Comparison of ENCODE assay signal across 8 mouse cellular contexts in the genomic region with DNA sequence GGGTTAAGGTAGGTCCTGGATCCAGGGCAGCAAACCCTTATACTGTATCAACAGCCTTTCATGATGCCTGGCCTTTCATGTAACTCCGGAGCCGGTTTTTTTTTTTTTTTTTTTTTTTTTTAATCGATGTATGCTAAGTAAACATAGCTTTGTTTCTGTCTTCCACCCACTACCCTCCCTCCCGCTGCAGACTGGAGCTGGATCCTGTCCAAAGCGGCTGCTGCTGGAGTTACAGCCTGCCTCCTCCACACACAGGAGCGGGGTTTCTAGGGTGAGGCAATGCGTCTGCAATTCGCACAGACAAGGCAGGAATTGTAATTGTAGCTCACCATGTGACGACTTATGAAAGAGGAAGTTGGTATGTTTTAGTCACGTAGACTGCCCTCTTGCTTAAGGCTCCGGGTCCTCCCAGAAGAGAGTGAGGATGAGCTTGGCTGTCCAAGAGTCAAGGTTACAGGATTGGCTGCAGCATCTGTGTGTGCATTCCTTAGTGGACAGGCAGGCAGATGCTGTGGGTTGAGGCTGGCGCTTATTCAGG. TPM values are rescaled to one million over a fixed set of nuclear protein-coding genes. Genes with fewer than 3 reads are reported as not detected.
DNase-seq lines count a peak whose midpoint lies in the region; ATAC-seq and TF ChIP-seq lines count a peak whose summit lies in the region.

No protein-coding gene starts in this region.

- no peak for TF ChIP-seq CTCF in C2C12 (IDR thresholded peaks at IDR 0.05; ENCODE audit: control insufficient read depth, insufficient read depth, insufficient read length)
- TF ChIP-seq CTCF in bone marrow, adult 2 months (IDR thresholded peaks at IDR 0.05; ENCODE audit: control insufficient read depth, insufficient read depth, low read length): no peak
- no peak for TF ChIP-seq CTCF in testis, adult 2 months (IDR thresholded peaks at IDR 0.05; ENCODE audit: control insufficient read depth, insufficient read depth, insufficient replicate concordance, low read depth, low read length)

- peak overlapping the region; percentile 10 for H3ac ChIP-seq in C2C12 (ENCODE audit: control insufficient read depth, insufficient read length, low read depth)

- H3K27ac ChIP-seq in bone marrow, adult 2 months (ENCODE audit: control insufficient read depth, insufficient read depth, low read depth, low read length, poor library complexity): peak overlapping the region; percentile 99
- H3K27ac ChIP-seq in forebrain, embryonic 11.5 days (ENCODE audit: low read depth, low read length): peak overlapping the region; percentile 80
- peak overlapping the region; percentile 100 for H3K27ac ChIP-seq in heart, embryonic 15.5 days
- peak overlapping the region; percentile 96 for H3K27ac ChIP-seq in liver, embryonic 16.5 days (ENCODE audit: low read length)
- H3K27ac ChIP-seq in neural tube, embryonic 12.5 days: peak overlapping the region; percentile 97
- H3K27ac ChIP-seq in testis, adult 2 months (ENCODE audit: control insufficient read depth, insufficient read depth, low read depth, low read length): peak overlapping the region; percentile 63; the same call in 1 of the 2 replicates

- peak overlapping the region; percentile 57; the same call in 1 of the 2 replicates for H3K4me2 ChIP-seq in forebrain, embryonic 11.5 days (ENCODE audit: low read depth, low read length, severe bottlenecking)
- H3K4me2 ChIP-seq in heart, embryonic 15.5 days: peak overlapping the region; percentile 88
- H3K4me2 ChIP-seq in liver, embryonic 16.5 days (ENCODE audit: low read depth, low read length): peak overlapping the region; percentile 86
- H3K4me2 ChIP-seq in neural tube, embryonic 12.5 days (replicated peaks): peak overlapping the region; percentile 81

- peaks cover 24% of the 10 kb centered on the region for H3K79me2 ChIP-seq in C2C12 (ENCODE audit: control insufficient read depth, insufficient read depth)

- H3K27me3 ChIP-seq in C2C12 (ENCODE audit: control insufficient read depth, insufficient read depth, insufficient read length): no peaks in the 10 kb centered on the region
- H3K27me3 ChIP-seq in forebrain, embryonic 11.5 days (ENCODE audit: control insufficient read depth, insufficient read depth, low read length): no peaks in the 10 kb centered on the region
- no peaks in the 10 kb centered on the region for H3K27me3 ChIP-seq in heart, embryonic 15.5 days
- no peaks in the 10 kb centered on the region for H3K27me3 ChIP-seq in liver, embryonic 16.5 days (ENCODE audit: control insufficient read depth, insufficient read depth, low read depth, low read length)
- no peaks in the 10 kb centered on the region for H3K27me3 ChIP-seq in neural tube, embryonic 12.5 days (replicated peaks)
- H3K27me3 ChIP-seq in testis, adult 2 months (ENCODE audit: control insufficient read depth, insufficient read depth, low read length): no peaks in the 10 kb centered on the region

- under 1% methylated on average over 12 of the region's 12 CpGs for WGBS in bone marrow, adult 2 months
- 20% methylated on average over 12 of the region's 12 CpGs for WGBS in forebrain, embryonic 11.5 days
- WGBS in heart, embryonic 15.5 days: under 1% methylated on average over 12 of the region's 12 CpGs
- 5% methylated on average over 12 of the region's 12 CpGs for WGBS in liver, embryonic 16.5 days (ENCODE audit: insufficient replicate concordance)
- WGBS in neural tube, embryonic 12.5 days: 17% methylated on average over 12 of the region's 12 CpGs

- no peak for ATAC-seq in forebrain, embryonic 11.5 days (replicated peaks; ENCODE audit: low FRiP score)
- ATAC-seq in heart, embryonic 15.5 days (replicated peaks; ENCODE audit: insufficient number of reproducible peaks, insufficient read depth, low FRiP score, low read depth): peak; percentile 25
- no peak for ATAC-seq in liver, embryonic 16.5 days (ENCODE audit: low read depth)
- peak; percentile 18; the same call in 1 of the 2 replicates for ATAC-seq in neural tube, embryonic 12.5 days (ENCODE audit: low FRiP score, low read depth)

- H3K36me3 ChIP-seq in C2C12 (ENCODE audit: control insufficient read depth, insufficient read depth): peaks cover 8% of the 10 kb centered on the region
- no peaks in the 10 kb centered on the region; the same call in 1 of the 2 replicates for H3K36me3 ChIP-seq in forebrain, embryonic 11.5 days (ENCODE audit: control insufficient read depth, insufficient read depth, low read length)
- 0 out of 2 replicates have a peak, but pooled peaks cover 6% of the 10 kb centered on the region for H3K36me3 ChIP-seq in heart, embryonic 15.5 days
- H3K36me3 ChIP-seq in liver, embryonic 16.5 days (ENCODE audit: control insufficient read depth, insufficient read depth): peaks cover 3% of the 10 kb centered on the region; the same call in 1 of the 2 replicates
- peaks cover 3% of the 10 kb centered on the region; the same call in 1 of the 2 replicates for H3K36me3 ChIP-seq in neural tube, embryonic 12.5 days
- H3K36me3 ChIP-seq in testis, adult 2 months (ENCODE audit: control insufficient read depth, insufficient read depth, low read length): no peaks in the 10 kb centered on the region

- no peaks in the 10 kb centered on the region for H3K9me3 ChIP-seq in forebrain, embryonic 11.5 days (ENCODE audit: control insufficient read depth, low read length)
- no peaks in the 10 kb centered on the region for H3K9me3 ChIP-seq in heart, embryonic 15.5 days (replicated peaks)
- no peaks in the 10 kb centered on the region for H3K9me3 ChIP-seq in liver, embryonic 16.5 days (replicated peaks; ENCODE audit: control insufficient read depth, low read length)
- no peaks in the 10 kb centered on the region for H3K9me3 ChIP-seq in neural tube, embryonic 12.5 days

- H3K79me3 ChIP-seq in C2C12 (ENCODE audit: low read depth): peaks cover 17% of the 10 kb centered on the region

- peaks cover 8% of the 10 kb centered on the region; the same call in 1 of the 2 replicates for H3K4me1 ChIP-seq in bone marrow, adult 2 months (ENCODE audit: control insufficient read depth, insufficient read depth, low read length)
- peaks cover 26% of the 10 kb centered on the region for H3K4me1 ChIP-seq in forebrain, embryonic 11.5 days (replicated peaks; ENCODE audit: control insufficient read depth, insufficient read depth, low read length)
- peaks cover 46% of the 10 kb centered on the region for H3K4me1 ChIP-seq in heart, embryonic 15.5 days (replicated peaks)
- H3K4me1 ChIP-seq in liver, embryonic 16.5 days (ENCODE audit: control insufficient read depth, low read depth, low read length): peaks cover 53% of the 10 kb centered on the region
- peaks cover 35% of the 10 kb centered on the region for H3K4me1 ChIP-seq in neural tube, embryonic 12.5 days
- peaks cover 33% of the 10 kb centered on the region for H3K4me1 ChIP-seq in testis, adult 2 months (ENCODE audit: control insufficient read depth, insufficient read depth, low read length)

- TF ChIP-seq POLR2A in bone marrow, adult 2 months (IDR thresholded peaks at IDR 0.05; ENCODE audit: borderline replicate concordance, control insufficient read depth, low read depth, low read length): peak; percentile 74; the same call in 1 of the 2 replicates
- TF ChIP-seq POLR2A in testis, adult 2 months (IDR thresholded peaks at IDR 0.05; ENCODE audit: control insufficient read depth, low read depth, low read length): no peak

- H3K9ac ChIP-seq in forebrain, embryonic 11.5 days (ENCODE audit: low read length): peak overlapping the region; percentile 35
- H3K9ac ChIP-seq in heart, embryonic 15.5 days: peak overlapping the region; percentile 78
- peak overlapping the region; percentile 76 for H3K9ac ChIP-seq in liver, embryonic 16.5 days (ENCODE audit: low read depth, low read length)
- H3K9ac ChIP-seq in neural tube, embryonic 12.5 days: peak overlapping the region; percentile 93

- no peak overlapping the region for H3K4me3 ChIP-seq in C2C12 (ENCODE audit: insufficient read depth, poor library complexity, severe bottlenecking)
- H3K4me3 ChIP-seq in bone marrow, adult 2 months (replicated peaks; ENCODE audit: control insufficient read depth, low read depth, low read length): peak overlapping the region; percentile 57
- H3K4me3 ChIP-seq in forebrain, embryonic 11.5 days (ENCODE audit: low read depth, low read length): no peak overlapping the region
- H3K4me3 ChIP-seq in heart, embryonic 15.5 days: peak overlapping the region; percentile 92
- H3K4me3 ChIP-seq in liver, embryonic 16.5 days (ENCODE audit: low read depth, low read length): peak overlapping the region; percentile 94
- H3K4me3 ChIP-seq in neural tube, embryonic 12.5 days: no peak overlapping the region
- no peak overlapping the region for H3K4me3 ChIP-seq in testis, adult 2 months (ENCODE audit: control insufficient read depth, low read depth, low read length)

- peak; percentile 81 for DNase-seq in forebrain, embryonic 11.5 days (ENCODE audit: low spot score)
- peak; percentile 90 to 94 for DNase-seq in kidney, postnatal 25 days

TF ChIP-seq in C2C12, 6 proteins besides CTCF, POLR2A, EP300 and RAD21:
- TF ChIP-seq USF1 (IDR thresholded peaks at IDR 0.05; ENCODE audit: low read depth) (peak; percentile 91), MYOD1 (IDR thresholded peaks at IDR 0.05; ENCODE audit: control insufficient read depth, insufficient read length, low read depth) (peak; percentile 44), CEBPB (IDR thresholded peaks at IDR 0.05; ENCODE audit: low read depth) (peak; percentile 91), MYOG (IDR thresholded peaks at IDR 0.05; ENCODE audit: control insufficient read depth, extremely low read depth, insufficient read length) (no peak), FOSL1 (IDR thresholded peaks at IDR 0.05; ENCODE audit: insufficient read depth, low read length, poor library complexity, severe bottlenecking) (no peak), MAX (IDR thresholded peaks at IDR 0.05) (peak; percentile 44)

RNA-seq across cellular contexts. Expression of a gene that starts 2.4 kb away (rescaled TPM):
- polyA plus RNA-seq in C2C12 (2012; fragmentation: generic; extraction: Trizol): 20.9 TPM
- 21.3 and 35.8 TPM in 2 replicates for polyA plus RNA-seq in bone marrow, adult 2 months (2011; ENCODE audit: insufficient read depth, insufficient read length, low replicate concordance, missing spikeins)
- polyA plus RNA-seq in forebrain, embryonic 11.5 days (2014; fragmentation: Nextera tagmentation; extraction: Ambion mirVana): 4.5 and 4.6 TPM in 2 replicates
- 10.3 and 10.4 TPM in 2 replicates for polyA plus RNA-seq in heart, embryonic 15.5 days (2015; fragmentation: Nextera tagmentation; extraction: Ambion mirVana)
- 3.3 TPM in 2 replicates for polyA plus RNA-seq in liver, embryonic 16.5 days (2015; fragmentation: Nextera tagmentation; extraction: Ambion mirVana)
- 8.5 and 9.5 TPM in 2 replicates for polyA plus RNA-seq in neural tube, embryonic 12.5 days (2016; fragmentation: Nextera tagmentation; extraction: Ambion mirVana)
- 3.3 and 3.8 TPM in 2 replicates for polyA plus RNA-seq in testis, adult 2 months (2012; rRNA removed)

Comparison
In these comparisons a context has a peak if more than half of its experiments do, and no peak if none do; other contexts are left out.
1. H3K4me3 ChIP-seq: peak in bone marrow, adult 2 months (single experiment), heart, embryonic 15.5 days (single experiment) and liver, embryonic 16.5 days (single experiment); none in C2C12 (single experiment), forebrain, embryonic 11.5 days (single experiment), neural tube, embryonic 12.5 days (single experiment) and testis, adult 2 months (single experiment).
2. ATAC-seq: peak in heart, embryonic 15.5 days (single experiment) and neural tube, embryonic 12.5 days (single experiment); none in forebrain, embryonic 11.5 days (single experiment) and liver, embryonic 16.5 days (single experiment).
3. H3K9ac ChIP-seq: peak in every context shown above with its lines; median percentile 93 in neural tube, embryonic 12.5 days; 78 in heart, embryonic 15.5 days; 76 in liver, embryonic 16.5 days; 35 in forebrain, embryonic 11.5 days.
4. Peak in every context shown above with its lines, with median percentiles within 50 percentile points of each other: H3K27ac ChIP-seq and H3K4me2 ChIP-seq.